Mouse (Mus musculus): ENCODE results near the gene Chrdl2.

Gene Chrdl2

DNA sequence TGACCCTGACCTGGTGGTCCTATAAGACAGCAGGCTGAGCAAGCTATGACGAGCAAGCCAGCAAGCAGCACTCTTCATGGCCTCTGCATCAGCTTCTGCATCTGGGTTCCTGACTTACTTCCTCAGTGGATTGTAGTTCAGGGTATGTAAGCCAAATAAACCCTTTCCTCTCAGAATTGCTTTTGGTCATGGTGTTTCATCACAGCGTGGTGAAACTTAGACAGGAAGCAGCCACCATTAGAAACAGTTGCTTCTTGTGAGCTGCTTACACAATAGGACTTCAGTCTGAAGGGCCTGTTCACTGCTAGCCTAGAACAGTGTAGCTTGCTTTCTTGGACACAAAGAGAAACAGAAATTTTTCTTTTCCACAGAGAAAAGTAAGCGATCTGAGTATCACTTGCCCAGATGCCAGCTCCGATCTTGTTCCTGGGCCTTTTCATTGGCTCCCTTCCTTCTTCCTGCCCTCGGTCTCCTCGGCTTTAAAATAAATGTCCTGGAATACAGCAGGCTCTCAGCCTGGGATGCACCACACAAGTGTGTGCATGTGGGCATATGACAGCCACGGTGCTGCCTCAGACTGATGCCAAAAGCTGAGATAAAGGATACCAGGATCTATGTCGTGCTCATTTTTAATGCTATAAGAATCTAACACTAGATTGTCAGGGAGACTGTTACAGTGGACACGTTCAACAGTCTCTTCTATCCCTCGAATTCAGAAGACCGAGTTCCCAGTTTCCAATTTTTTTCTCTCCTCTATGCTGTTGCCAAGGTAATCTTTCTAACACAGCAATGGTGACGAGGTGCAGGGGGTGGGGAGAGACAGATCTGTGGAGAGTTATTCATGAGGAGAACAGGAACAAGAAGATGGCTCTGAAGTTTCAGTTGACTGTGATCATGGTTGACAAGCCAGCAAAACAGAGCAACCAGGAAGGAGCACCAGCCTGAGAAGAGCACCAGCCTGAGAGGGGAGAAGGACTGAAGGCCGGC, 23.4 kb upstream of the Chrdl2 start:
- no peak for DNase-seq (ENCODE audit: low read depth in 2 of 2, low spot score in 2 of 2)

- DNase-seq (ENCODE audit: low read depth in 2 of 2, low spot score in 2 of 2) = peak; percentile 26 to 30
Measured at GRCm38 (mm10) chr7:99988725-99989124, 17.2 kb upstream of the Chrdl2 start.

DNA sequence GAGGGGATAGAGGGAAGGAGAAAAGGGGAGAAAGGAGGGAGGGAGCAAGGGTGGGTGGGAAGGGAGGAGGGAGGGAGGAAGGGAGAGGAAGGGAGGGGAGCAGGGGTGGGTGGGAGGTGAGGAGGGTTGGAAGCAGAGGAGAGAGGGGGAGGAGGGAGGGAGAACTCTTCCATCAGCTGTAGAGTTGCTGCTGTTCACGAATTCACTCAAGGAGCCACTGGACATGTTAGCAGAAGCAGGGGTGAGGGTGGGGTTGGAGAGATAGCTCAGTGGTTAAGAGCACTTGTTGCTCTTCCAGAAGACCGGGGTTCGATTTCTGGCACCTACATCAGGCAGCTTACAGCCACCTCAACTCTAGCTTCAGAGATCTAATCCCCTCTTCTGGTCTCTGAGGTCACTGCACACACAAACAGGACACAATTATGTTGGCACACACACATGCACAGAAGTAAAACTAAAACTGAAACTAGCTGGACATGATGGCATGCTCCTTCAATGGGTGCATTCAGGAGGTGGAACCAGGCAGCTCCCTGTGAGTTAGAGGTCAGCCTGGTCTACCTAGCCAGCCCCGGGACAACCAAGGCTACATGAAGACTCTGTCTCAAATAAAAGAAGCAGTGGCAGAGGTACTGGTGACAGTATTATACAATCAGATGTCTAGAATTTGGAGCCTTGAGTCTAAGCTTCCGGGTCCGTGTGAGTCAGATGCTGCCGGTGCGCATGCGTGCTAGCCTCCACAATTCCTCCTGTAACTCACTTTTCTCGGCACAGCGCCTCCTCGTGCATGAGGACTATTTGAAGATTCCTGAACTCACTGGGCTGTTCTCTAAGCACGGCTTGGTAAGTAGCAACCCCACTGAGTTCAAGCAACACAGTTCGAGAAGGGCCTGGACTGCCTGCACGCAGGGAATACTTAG, 15.9 kb upstream of the Chrdl2 start:
- DNase-seq (ENCODE audit: low read depth in 2 of 2, low spot score in 2 of 2) = no peak

- no peak for DNase-seq (ENCODE audit: low read depth in 2 of 2, low spot score in 2 of 2)
Measured at GRCm38 (mm10) chr7:99990990-99991707, 14.8 kb upstream of the Chrdl2 start.

- no peak for DNase-seq (ENCODE audit: low read depth in 2 of 2, low spot score in 2 of 2)
Measured at GRCm38 (mm10) chr7:99993159-99993558, 12.8 kb upstream of the Chrdl2 start.

GRCm38 (mm10) chr7:99995186-99995585, 10.8 kb upstream of the Chrdl2 start:
- no peak for DNase-seq (ENCODE audit: low read depth in 2 of 2, low spot score in 2 of 2)

DNA sequence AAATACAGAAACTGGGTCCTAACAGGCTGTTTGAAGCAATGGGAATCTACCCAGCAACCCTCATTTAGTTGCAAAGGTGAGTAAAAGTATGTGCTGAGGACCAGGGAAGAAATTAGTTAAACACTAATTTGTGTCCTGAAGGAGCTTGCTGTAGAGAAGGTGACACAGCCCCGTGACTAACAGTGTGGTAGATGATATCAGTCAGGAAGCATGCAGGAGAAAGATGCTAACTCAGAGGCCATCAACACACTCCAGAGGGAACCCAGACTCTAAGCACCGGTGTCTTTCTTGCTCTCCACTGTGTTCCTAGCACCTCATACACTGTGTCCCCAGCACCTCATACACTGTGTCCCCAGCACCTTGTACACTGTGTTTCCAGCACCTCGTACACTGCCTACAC, 7.3 kb upstream of the Chrdl2 start:
- no peak for DNase-seq (ENCODE audit: low read depth in 2 of 2, low spot score in 2 of 2)

GRCm38 (mm10) chr7:100003781-100004180, 2.2 kb upstream of the Chrdl2 start:
- DNase-seq (ENCODE audit: low read depth in 2 of 2, low spot score in 2 of 2) = peak in 1 of 2 experiments; percentile 13

GRCm38 (mm10) chr7:100006411-100006810, 439 bp downstream of the Chrdl2 start:
- DNase-seq (ENCODE audit: low read depth in 2 of 2, low spot score in 2 of 2) = no peak

- DNase-seq (ENCODE audit: low read depth in 2 of 2, low spot score in 2 of 2) = no peak
Measured at GRCm38 (mm10) chr7:100008765-100009164, 2.8 kb downstream of the Chrdl2 start.

DNA sequence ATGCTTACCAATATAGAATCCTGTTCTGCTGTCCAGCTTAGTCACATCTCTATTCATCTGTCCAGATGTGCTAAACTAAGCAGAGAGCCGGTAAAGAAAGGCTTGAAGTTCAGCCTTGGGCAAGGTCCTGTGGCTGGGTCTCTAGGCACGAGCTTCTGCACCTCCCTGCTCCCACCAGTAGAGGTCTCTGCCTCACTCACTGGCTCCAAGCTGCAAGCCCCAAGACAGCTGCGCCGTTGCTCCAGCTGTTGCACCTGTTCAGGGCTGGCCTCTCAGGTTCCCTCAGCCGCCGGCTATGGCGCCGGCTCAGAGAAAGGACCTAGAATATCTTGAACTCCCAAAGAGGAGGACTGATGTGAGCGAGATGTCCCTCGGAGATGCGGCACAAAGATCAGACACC, 3.7 kb downstream of the Chrdl2 start:
- peak; percentile 17 to 48 for DNase-seq (ENCODE audit: low read depth in 2 of 2, low spot score in 2 of 2)

- DNase-seq (ENCODE audit: low read depth in 2 of 2, low spot score in 2 of 2) = no peak
Measured at GRCm38 (mm10) chr7:100010711-100011110, 4.7 kb downstream of the Chrdl2 start.

DNA sequence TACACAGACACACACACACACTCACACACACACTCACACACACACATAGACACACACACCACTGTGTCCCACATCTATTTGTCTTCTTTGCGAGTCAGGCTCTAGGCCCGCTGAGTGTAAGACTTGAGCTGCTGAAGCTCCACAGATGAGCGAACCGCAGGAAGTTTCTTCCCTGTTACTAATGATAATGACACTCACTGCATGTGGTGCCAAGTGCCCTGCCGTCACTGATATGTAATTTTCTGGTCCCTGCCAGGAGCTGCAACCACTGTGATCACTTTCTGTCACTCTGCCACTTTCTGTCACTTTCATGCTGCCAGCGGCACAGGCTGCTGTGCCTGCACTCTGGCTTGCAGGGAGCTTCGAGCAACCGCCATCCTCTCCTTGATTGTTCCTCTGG, 6.1 kb downstream of the Chrdl2 start:
- no peak for DNase-seq (ENCODE audit: low read depth in 2 of 2, low spot score in 2 of 2)

- no peak for DNase-seq (ENCODE audit: low read depth in 2 of 2, low spot score in 2 of 2)
Measured at GRCm38 (mm10) chr7:100012515-100012914, 6.5 kb downstream of the Chrdl2 start.

DNA sequence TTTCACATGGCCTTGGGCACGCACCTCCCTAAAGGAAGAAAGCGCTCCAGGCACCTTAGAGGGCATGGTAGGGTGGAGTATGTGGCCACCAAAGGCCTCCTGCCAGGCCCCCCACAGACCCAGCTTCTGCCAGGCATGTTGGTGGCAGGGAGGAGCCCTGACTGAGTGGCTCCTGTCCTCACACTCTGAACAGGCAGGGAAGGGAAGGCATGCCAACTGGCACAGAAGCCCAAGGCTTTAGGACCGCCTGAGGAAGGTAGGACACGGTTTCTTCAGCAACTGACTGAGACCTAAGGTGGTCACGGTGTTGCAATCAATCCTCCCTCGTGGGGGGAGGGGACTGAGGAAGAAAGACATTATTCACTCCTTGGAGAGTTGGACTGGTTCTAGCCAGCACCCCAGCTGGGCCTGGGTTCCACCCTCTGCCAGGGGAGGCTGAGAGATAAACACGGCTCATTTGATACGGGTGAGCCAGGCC, 8.2 kb downstream of the Chrdl2 start:
- no peak for DNase-seq (ENCODE audit: low read depth in 2 of 2, low spot score in 2 of 2)

DNA sequence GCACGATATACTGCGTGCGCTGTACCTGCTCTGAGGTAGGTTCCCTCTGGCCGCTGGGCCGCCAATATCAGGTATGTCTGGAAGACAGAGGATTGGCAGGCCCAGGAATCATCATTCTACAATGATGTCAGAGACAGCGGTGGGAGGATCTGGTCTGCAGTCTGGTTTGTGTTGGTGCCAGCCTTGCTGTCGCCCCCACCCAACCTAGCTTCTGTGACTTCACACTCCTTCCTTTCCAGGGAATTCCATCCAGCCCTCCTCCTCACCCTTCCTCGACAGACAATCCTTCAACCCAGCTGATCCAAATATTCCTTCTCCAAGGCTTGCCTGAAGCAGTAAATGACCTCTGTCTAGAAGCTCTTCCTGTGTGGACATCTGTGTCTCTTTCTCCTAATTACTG, 11.1 kb downstream of the Chrdl2 start:
- no peak for DNase-seq (ENCODE audit: low read depth in 2 of 2, low spot score in 2 of 2)

GRCm38 (mm10) chr7:100027353-100027752, 21.4 kb downstream of the Chrdl2 start:
- DNase-seq (ENCODE audit: low read depth in 2 of 2, low spot score in 2 of 2) = no peak

GRCm38 (mm10) chr7:100029307-100029706, 23.3 kb downstream of the Chrdl2 start:
- DNase-seq (ENCODE audit: low read depth in 2 of 2, low spot score in 2 of 2) = peak in 1 of 2 experiments; percentile 11

DNA sequence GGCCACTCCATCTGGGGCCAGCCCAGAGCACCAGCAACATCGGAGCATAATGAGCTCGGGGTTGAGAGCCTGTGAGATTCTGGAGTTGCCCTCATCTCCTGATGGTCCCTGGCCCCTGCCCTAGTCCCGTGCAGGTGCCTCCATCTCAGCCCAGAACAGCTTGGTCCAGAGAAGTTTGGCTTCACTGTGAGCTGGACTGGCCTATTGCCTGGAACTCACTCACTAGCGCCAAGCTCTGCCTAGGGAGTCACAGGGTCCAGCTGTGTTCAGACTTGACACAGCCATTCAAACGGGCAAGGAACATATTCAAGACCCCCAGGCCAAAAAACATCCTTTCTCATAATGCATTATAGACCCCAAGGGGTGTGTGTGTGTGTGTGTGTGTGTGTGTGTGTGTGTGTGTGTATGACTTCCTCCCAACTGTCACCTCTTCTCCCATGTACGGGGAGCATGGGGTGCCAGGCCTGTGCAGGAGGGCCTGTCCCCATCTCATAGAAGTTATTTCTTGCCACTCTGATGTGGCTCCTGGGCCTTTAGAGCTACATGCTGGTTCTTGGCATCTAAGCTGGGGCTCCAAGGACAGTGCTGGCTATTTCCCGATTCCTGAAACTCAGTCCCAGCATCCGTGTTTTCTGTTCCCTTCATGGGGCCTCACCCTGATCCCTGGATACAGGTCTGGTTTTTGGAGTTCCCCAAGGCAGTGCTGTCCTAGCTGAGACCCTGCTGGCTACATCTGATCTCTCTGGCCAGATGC, 25.2 kb downstream of the Chrdl2 start:
- DNase-seq (ENCODE audit: low read depth in 2 of 2, low spot score in 2 of 2) = no peak

- no peak for DNase-seq (ENCODE audit: low read depth in 2 of 2, low spot score in 2 of 2)
Measured at GRCm38 (mm10) chr7:100033672-100034071, 27.7 kb downstream of the Chrdl2 start.

Data from CD8-positive naive resting alpha-beta T cell, adult 2 months (primary cell).